Mouse (Mus musculus) granulocyte monocyte progenitor cell, adult 5-6 weeks (primary cell): Measurements from ENCODE around the gene Erich3. TPM values are rescaled to one million over a fixed set of nuclear protein-coding genes. Genes with fewer than 3 reads are reported as not detected.

Experiments used
- ATAC-seq: replicated peaks from 2 replicates; pipeline ENCODE4 v1.8.0; 2016; ENCODE audit warnings: mild to moderate bottlenecking, moderate TSS enrichment, inconsistent platforms; ENCODE audit not compliant: poor library complexity, severe bottlenecking
- total RNA-seq, 2 experiments: library from RNA; stranded (forward) in 1 of 2; stranded (reverse) in 1 of 2; fragments of 200-712, 200-1000 nt in 1 of 2; fragments of >200 nt in 1 of 2; fragmentation: Nextera tagmentation in 1 of 2; gene quantifications; 2 replicates each; pipeline ENCODE4 v1.2.3; 2014 to 2017

Gene Erich3
- total RNA-seq, 2 experiments from 2014 or later: not detected

DNA sequence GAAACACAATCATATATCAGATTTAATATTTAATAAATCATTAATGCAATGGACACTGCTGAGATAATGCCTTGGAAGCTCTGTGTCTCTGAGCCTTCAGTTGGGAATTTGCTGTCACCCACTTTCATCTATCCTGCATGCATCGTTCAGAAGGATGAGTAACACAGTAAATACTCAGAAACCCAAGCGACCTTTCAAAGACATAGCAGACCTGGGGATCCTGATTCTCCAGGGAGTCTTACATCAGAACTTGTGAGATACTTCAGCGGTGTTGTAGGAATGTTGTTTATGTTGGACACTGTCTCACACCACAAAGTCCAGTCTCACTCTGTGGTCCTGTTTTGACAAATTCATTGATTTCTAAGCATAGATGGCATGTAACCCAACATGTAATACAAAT lies 97.4 kb downstream of the Erich3 start:
- ATAC-seq: no peak

- no peak for ATAC-seq
These were observed 99.7 kb downstream of the Erich3 start for GRCm38 (mm10) chr3:154763374-154763773.

DNA sequence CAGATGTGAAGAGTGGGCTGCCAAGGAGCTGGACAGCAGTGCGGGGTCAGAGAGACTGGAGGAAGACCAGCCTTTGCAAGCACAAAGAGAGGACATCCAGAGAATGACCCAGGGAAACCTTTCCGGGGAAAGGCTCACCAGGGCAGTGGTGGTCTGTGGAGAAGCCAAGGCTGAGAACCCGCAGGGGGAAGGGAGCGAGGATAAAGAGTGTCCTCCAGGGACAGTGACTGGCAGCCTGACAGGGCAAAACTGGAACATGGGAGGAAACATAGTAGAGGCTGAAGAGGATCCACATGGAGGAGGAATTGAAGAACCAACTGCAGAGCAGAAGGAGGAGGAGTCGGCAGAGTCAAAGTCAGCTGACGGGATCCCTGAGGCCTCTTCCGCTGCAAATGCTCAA lies 100.5 kb downstream of the Erich3 start:
- ATAC-seq: no peak

DNA sequence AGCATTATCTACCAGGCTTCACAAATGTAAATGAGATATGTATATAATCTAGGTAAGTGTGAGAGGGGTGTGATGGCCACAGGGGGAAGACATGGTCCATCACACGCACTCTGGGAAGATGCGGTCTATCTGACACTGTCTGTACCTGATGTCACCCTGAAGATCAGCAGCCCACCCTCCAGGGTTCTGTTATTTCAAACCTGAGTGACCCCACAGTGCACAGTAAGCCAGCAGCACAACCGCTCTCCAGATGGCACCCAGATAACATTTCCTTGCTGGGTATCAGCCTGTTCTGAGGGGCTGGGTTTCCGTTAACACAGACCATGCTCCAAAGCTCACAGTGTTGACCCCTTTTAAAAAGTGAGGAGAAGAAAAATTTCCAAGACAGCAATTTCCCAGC lies 102.7 kb downstream of the Erich3 start:
- no peak for ATAC-seq

DNA sequence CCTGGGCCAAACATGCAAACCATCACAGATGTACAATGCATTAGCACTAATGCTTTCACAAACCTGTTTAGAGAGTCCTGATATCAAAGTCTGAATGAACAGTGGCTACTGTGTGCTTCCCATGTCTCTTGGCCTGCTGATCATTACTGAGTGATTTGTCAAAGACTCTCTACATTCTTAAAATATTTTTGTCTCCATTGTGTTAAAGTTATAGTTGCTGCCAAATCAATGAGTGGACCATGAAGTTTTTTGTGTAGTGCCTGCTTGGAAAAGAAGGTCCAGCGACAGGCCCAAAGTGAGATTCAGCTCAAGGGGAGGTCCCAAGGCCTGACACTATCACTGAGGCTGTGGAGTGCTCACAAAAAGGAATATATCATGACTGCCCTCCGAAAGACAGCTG lies 108.0 kb downstream of the Erich3 start:
- ATAC-seq: no peak

DNA sequence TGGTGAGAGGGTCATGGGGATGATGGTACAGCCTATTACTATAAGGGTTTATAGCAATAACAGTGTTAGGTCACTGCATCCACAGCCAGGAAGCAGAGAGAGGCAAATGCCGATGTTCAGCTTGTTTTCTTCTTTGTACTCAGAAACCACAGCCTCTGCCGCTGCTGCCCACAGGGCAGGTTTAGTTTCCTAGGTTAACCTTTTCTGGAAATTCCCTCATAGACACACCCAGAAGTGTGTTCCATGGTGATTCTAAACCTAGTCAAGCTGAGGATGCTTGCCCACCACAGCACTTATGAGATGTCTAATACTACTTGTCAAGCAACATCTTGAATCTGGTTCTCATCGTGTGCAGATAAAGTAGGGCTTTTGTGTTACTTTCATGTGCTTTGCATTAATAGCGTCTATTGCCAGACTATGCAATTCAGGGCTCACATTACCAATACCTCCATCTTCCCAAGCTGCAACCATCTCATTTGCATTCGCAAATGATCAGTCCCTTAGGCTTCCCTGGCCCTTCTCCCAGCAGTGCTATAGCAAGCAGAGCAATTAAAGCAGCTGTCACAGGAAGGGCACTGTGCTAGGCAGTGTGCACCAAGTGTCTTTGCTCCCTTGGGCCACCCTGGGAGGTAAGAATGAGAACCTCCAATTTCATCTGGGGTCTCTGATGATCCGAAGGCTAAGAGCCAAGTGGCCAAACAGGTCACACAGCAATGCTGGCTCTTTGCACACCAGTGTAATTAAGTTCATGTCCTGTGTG lies 115.4 kb downstream of the Erich3 start:
- ATAC-seq: no peak

DNA sequence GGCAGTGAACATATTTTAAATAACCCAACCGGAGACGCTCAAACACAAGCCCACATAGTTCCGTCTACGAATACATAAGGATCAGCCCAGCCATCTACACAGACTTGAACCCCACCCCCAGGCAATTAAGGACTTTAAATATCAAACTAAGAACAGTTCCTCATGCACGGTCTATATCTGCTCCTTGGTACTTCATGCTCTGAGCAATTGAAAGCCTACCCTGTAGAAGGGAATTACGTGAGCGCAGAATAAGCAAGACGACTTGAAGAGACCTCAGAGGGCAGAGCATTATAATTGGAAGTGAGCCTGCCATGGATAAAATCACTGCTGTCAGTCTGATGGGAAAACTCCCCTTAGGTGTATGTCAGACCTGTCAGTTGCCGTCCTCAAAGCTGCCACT lies 122.7 kb downstream of the Erich3 start:
- no peak for ATAC-seq

DNA sequence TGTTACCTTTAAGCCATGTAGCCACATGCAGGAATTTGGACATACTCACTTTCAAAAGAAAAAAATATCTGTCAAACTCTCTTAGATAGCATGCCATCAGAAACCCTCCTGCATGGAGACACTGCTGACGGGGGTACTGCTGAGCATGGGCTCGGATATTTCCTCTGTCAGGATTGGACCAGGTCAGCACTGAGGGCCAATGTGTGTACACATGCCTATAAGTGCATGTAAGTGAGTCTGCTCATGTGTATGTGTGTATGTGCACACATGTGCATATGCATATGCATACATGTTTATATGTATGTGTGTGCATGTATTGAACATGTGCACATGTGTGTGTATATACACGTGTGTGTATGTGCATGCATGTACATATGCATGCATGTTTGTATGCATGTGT lies 124.0 kb downstream of the Erich3 start:
- no peak for ATAC-seq

- no peak for ATAC-seq
These were observed 129.9 kb downstream of the Erich3 start for GRCm38 (mm10) chr3:154793571-154793970.

DNA sequence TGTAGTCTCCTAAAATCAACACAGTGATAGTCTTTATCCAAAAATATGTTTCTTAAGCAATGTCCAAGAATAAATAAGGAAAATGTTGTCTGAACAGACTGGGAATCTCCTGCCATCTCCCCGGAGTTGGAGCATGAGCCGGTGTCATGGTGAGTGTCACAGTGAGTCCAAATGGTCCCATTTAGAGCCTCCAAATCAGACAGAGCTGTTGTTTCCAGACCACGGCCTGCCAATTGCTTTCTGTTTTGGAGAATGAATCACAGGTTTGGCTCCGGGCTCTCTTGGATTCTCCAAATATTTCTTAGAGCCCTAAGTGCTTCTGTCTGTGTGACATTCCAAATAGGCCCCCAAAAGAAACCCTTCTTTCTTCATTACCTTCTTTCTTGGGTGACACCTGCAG lies 135.1 kb downstream of the Erich3 start:
- ATAC-seq: no peak

GRCm38 (mm10) chr3:154800454-154800853 lies 136.8 kb downstream of the Erich3 start:
- no peak for ATAC-seq

GRCm38 (mm10) chr3:154800888-154801429 lies 137.3 kb downstream of the Erich3 start:
- ATAC-seq: no peak

DNA sequence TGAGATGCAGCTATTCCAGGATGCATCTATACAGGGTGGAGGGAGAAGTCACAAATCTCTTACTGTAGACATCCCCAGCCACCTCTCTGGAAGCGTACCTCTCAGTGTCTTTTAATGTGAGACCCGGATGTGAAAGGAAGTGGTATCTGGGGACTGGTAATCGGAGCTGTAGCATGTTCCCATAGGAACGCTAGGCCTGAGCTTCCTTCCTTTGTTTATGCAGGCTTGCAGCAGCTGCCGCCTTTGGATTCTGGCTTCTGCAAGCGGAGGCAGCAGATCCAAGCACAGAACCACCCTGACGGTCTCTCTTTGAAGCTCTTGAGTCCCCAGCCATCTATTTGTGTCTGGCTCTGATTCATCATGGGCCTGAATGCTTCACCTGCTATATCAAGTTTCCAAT lies 143.0 kb downstream of the Erich3 start:
- no peak for ATAC-seq

- no peak for ATAC-seq
These were observed 146.7 kb downstream of the Erich3 start for GRCm38 (mm10) chr3:154810273-154810870.

DNA sequence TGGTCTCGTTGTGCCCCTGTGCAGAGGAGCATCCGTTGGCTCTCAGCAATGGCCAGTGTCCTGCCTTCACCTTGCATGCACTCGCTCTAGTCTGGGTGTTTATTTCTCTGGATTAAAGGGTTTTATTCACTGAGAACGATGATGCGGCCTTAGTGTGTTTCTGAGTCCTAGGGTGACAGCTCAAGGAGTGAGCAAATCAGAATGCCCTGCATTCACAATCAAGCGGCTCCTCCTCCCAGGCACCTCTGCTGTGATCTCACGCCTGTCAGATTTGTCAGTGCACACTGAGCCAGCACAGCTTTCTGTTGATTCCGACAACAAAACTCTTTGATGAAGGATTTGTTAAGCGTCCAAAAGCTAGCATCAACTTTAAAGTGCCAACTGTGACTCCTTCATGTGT lies 147.6 kb downstream of the Erich3 start:
- ATAC-seq: no peak

DNA sequence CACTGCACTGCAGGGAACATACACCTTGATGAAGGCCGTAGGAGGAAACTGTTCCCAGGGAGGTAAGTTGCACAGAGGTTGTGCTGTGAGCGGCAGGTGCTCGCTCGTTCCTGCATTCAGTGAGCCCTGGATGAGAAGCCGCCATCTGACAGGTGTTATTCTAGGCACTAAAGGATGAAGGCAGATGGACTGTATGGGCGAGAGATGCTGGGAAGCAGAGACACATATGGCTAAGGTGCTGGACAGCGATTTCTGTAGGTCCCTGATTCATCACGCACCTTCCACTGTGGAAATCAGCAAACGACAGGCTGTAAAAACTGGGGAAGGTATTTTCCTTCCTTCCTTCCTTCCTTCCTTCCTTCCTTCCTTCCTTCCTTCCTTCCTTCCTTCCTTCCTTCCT lies 148.2 kb downstream of the Erich3 start:
- ATAC-seq: no peak

- no peak for ATAC-seq
These were observed 149.2 kb downstream of the Erich3 start for GRCm38 (mm10) chr3:154812893-154813292.

- ATAC-seq: no peak
These were observed 151.9 kb downstream of the Erich3 start for GRCm38 (mm10) chr3:154815606-154816005.

DNA sequence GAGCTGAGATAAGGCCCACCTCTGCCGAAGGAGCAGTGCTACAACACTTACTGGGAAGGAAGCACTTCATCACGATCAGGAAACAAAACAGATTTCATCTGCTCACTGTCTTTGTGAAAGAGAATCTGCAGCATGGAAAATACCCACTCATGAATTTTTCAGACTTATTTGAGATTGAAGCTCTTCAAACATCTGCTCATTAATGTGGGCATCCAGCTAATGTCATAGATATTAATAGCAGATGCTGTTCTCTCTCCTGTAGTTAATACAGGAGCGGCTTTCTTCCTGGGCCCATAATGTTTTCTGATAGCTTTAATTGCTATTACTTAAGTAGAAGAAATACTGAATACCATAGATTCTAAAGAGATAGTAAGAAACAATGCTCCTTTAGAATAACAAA lies 152.6 kb downstream of the Erich3 start:
- ATAC-seq: no peak

GRCm38 (mm10) chr3:154816801-154817625 lies 153.4 kb downstream of the Erich3 start:
- no peak for ATAC-seq
